Mouse (Mus musculus) kidney, adult 2 months (tissue): ENCODE data around the gene Rab23. TPM values are rescaled to one million over a fixed set of nuclear protein-coding genes. Genes with fewer than 3 reads are reported as not detected.
"Not testable (repeated sequence)": the region's sequence is repeated elsewhere in the genome, so short reads cannot be mapped to it uniquely, and the experiment has no call there.

Experiments
- DNase-seq: peaks from one replicate; pipeline ENCODE4 v3.0.0; 2021
- H3K27ac ChIP-seq: fragments of 200-500 bp; 2 replicates; pipeline ENCODE4 v1.5.1; 2012; ENCODE audit warnings: low read depth, low read length, control low read depth, inconsistent platforms; ENCODE audit not compliant: insufficient read depth
- H3K27me3 ChIP-seq: fragments of 200-500 bp; replicated peaks from 2 replicates; pipeline ENCODE4 v1.6.1; 2012; ENCODE audit warnings: mild to moderate bottlenecking, moderate library complexity, low read length, inconsistent platforms; ENCODE audit not compliant: control insufficient read depth, insufficient read depth
- H3K36me3 ChIP-seq: fragments of 200-500 bp; 2 replicates; pipeline ENCODE4 v1.6.1; 2012; ENCODE audit warnings: mild to moderate bottlenecking, moderate library complexity, low read length, inconsistent platforms; ENCODE audit not compliant: control insufficient read depth, insufficient read depth
- H3K4me1 ChIP-seq: fragments of 200-500 bp; 2 replicates; pipeline ENCODE4 v1.6.1; 2011; ENCODE audit warnings: low read length; ENCODE audit not compliant: control insufficient read depth, insufficient read depth
- H3K4me3 ChIP-seq: fragments of 200-500 bp; 2 replicates; pipeline ENCODE4 v1.5.1; 2011; ENCODE audit warnings: mild to moderate bottlenecking, low read depth, low read length, control low read depth; ENCODE audit not compliant: insufficient read depth
- CTCF ChIP-seq: fragments of 200-500 bp; conservative IDR thresholded peaks from 2 replicates; pipeline ENCODE4 v1.5.1; 2011; ENCODE audit warnings: low read depth, mild to moderate bottlenecking, control low read depth, low read length, moderate library complexity, mixed read lengths; ENCODE audit not compliant: insufficient read depth, insufficient read length
- POLR2A ChIP-seq: fragments of 200-500 bp; IDR thresholded peaks from one replicate; pipeline ENCODE4 v1.6.1; 2011; ENCODE audit warnings: low read depth, low read length, control low read depth
- WGBS: fragments of 180-500 bp; shearing (Covaris S2); methylation state at CpG from one replicate; pipeline ENCODE4 v1.1.7; 2018; 5-methylcytosine and 5-hydroxymethylcytosine counted together
- polyA plus RNA-seq: library from polyadenylated mRNA; depleted of rRNA; stranded (reverse); fragments of >200 nt; gene quantifications from 2 replicates; pipeline ENCODE4 v1.2.3, GENCODE M21; 2012

Gene Rab23
- polyA plus RNA-seq, 1 experiment: 7.3 TPM

- Histone ChIP-seq H3K27me3 (no peaks in the 10 kb centered on the region), H3K4me1 (no peaks in the 10 kb centered on the region), H3K36me3 (no peaks in the 10 kb centered on the region), H3K4me3 (no peak overlapping the region), H3K27ac (no peak overlapping the region)
- TF ChIP-seq CTCF (no peak), POLR2A (no peak)
- WGBS: 82% methylated on average over 4 of the region's 4 CpGs
- DNase-seq: no peak
Observed at GRCm38 (mm10) chr1:33745901-33746300, 26.2 kb downstream of the Rab23 start.

- Histone ChIP-seq H3K27me3 (no peaks in the 10 kb centered on the region), H3K27ac (no peak overlapping the region), H3K36me3 (no peaks in the 10 kb centered on the region), H3K4me3 (no peak overlapping the region), H3K4me1 (peaks cover 7% of the 10 kb centered on the region; the same call in 1 of the 2 replicates)
- no peak for DNase-seq
- 96% methylated on average over 11 of the region's 11 CpGs for WGBS
- TF ChIP-seq CTCF: no peak
- TF ChIP-seq POLR2A: no peak
Observed at GRCm38 (mm10) chr1:33749109-33749508, 29.4 kb downstream of the Rab23 start.

GRCm38 (mm10) chr1:33749709-33750108, 30.0 kb downstream of the Rab23 start:
- H3K27me3 ChIP-seq, H3K27ac ChIP-seq, H3K4me3 ChIP-seq, DNase-seq, H3K36me3 ChIP-seq: not testable (repeated sequence)
- peaks cover 12% of the 10 kb centered on the region; the same call in 1 of the 2 replicates for H3K4me1 ChIP-seq
- 89% methylated on average over 3 of the region's 4 CpGs for WGBS

GRCm38 (mm10) chr1:33751283-33751682, 31.6 kb downstream of the Rab23 start:
- Histone ChIP-seq H3K27ac (no peak overlapping the region), H3K36me3 (no peaks in the 10 kb centered on the region), H3K4me3 (no peak overlapping the region), H3K27me3 (no peaks in the 10 kb centered on the region), H3K4me1 (peaks cover 18% of the 10 kb centered on the region; the same call in 1 of the 2 replicates)
- TF ChIP-seq CTCF: no peak
- no peak for TF ChIP-seq POLR2A
- no peak for DNase-seq
- 88% methylated on average over 10 of the region's 10 CpGs for WGBS

- TF ChIP-seq POLR2A (no peak), CTCF (no peak)
Observed at GRCm38 (mm10) chr1:33754089-33754488, 34.4 kb downstream of the Rab23 start.

GRCm38 (mm10) chr1:33754965-33755735, 35.5 kb downstream of the Rab23 start:
- TF ChIP-seq POLR2A (no peak), CTCF (no peak)
- peak; percentile 91 for DNase-seq
- H3K27ac ChIP-seq: peak overlapping the region; percentile 30
- peaks cover 24% of the 10 kb centered on the region; the same call in 1 of the 2 replicates for H3K4me1 ChIP-seq
- H3K36me3 ChIP-seq: no peaks in the 10 kb centered on the region
- WGBS: 42% methylated on average over 21 of the region's 21 CpGs
- H3K27me3 ChIP-seq: no peaks in the 10 kb centered on the region
- no peak overlapping the region for H3K4me3 ChIP-seq

More at GRCm38 (mm10) chr1:33754089-33754488, 34.4 kb downstream of the Rab23 start:
- Histone ChIP-seq H3K4me1 (peaks cover 24% of the 10 kb centered on the region; the same call in 1 of the 2 replicates), H3K4me3 (peak overlapping the region; percentile 0; the same call in 1 of the 2 replicates), H3K27me3 (no peaks in the 10 kb centered on the region), H3K36me3 (no peaks in the 10 kb centered on the region), H3K27ac (peak overlapping the region; percentile 61; the same call in 1 of the 2 replicates)
- peak; percentile 74 for DNase-seq
- WGBS: 37% methylated on average over 17 of the region's 17 CpGs

- DNase-seq: no peak
- TF ChIP-seq CTCF: no peak
- TF ChIP-seq POLR2A: no peak
- Histone ChIP-seq H3K36me3 (no peaks in the 10 kb centered on the region), H3K27ac (peak overlapping the region; percentile 36; the same call in 1 of the 2 replicates), H3K27me3 (no peaks in the 10 kb centered on the region), H3K4me3 (no peak overlapping the region), H3K4me1 (peaks cover 24% of the 10 kb centered on the region; the same call in 1 of the 2 replicates)
- 56% methylated on average over 7 of the region's 7 CpGs for WGBS
Observed at GRCm38 (mm10) chr1:33755799-33756198, 36.1 kb downstream of the Rab23 start.
